Mouse (Mus musculus) lung, postnatal 0 days (tissue): Measurements from ENCODE around the gene Aqp3. TPM values are rescaled to one million over a fixed set of nuclear protein-coding genes. Genes with fewer than 3 reads are reported as not detected.

Source experiments
- ATAC-seq: fragments of 200-750 bp; cut with Nextera tagmentation; 2 replicates; pipeline ENCODE4 v1.8.0; 2017; ENCODE audit warnings: moderate library complexity
- DNase-seq: peaks from one replicate; pipeline ENCODE4 v3.0.0-alpha.2; 2016; ENCODE audit warnings: low spot score
- H3K27ac ChIP-seq: fragments of 300-500 bp; sonication (generic); 2 replicates; pipeline ENCODE4 v1.5.1; 2014; ENCODE audit warnings: antibody characterized with exemption, mild to moderate bottlenecking, low read length, mixed read lengths
- H3K27me3 ChIP-seq: fragments of 300-500 bp; sonication (generic); replicated peaks from 2 replicates; pipeline ENCODE4 v1.6.1; 2014; ENCODE audit warnings: low read length, mixed read lengths; ENCODE audit not compliant: insufficient read depth
- H3K36me3 ChIP-seq: fragments of 300-500 bp; sonication (generic); 2 replicates; pipeline ENCODE4 v1.6.1; 2014; ENCODE audit warnings: low read length, mixed read lengths; ENCODE audit not compliant: insufficient read depth
- H3K4me1 ChIP-seq: fragments of 300-500 bp; sonication (generic); 2 replicates; pipeline ENCODE4 v1.6.1; 2014; ENCODE audit warnings: antibody characterized with exemption, low read depth, low read length, mixed read lengths; ENCODE audit not compliant: insufficient read depth
- H3K4me2 ChIP-seq: fragments of 300-500 bp; sonication (generic); replicated peaks from 2 replicates; pipeline ENCODE4 v1.6.1; 2014; ENCODE audit warnings: low read depth, mild to moderate bottlenecking, low read length, moderate library complexity, mixed read lengths
- H3K4me3 ChIP-seq: fragments of 300-500 bp; sonication (generic); 2 replicates; pipeline ENCODE4 v1.5.1; 2014; ENCODE audit warnings: low read depth, low read length
- H3K9ac ChIP-seq: fragments of 300-500 bp; sonication (generic); replicated peaks from 2 replicates; pipeline ENCODE4 v1.6.1; 2014; ENCODE audit warnings: low read depth, mild to moderate bottlenecking
- H3K9me3 ChIP-seq: fragments of 300-500 bp; sonication (generic); 2 replicates; pipeline ENCODE4 v1.6.1; 2016; ENCODE audit warnings: low read length, mixed read lengths
- CTCF ChIP-seq: IDR thresholded peaks from 2 replicates; pipeline ENCODE4 v1.5.1; 2016; ENCODE audit warnings: antibody characterized with exemption, mild to moderate bottlenecking
- EP300 ChIP-seq: IDR thresholded peaks from 2 replicates; pipeline ENCODE4 v1.6.1; 2016; ENCODE audit warnings: antibody characterized with exemption, mild to moderate bottlenecking, control low read depth
- WGBS: fragments of 180-500 bp; shearing (Covaris S2); extraction: QIAGEN DNeasy Blood & Tissue Kit; methylation state at CpG from one replicate; pipeline ENCODE4 v1.1.7; 2014; 5-methylcytosine and 5-hydroxymethylcytosine counted together
- polyA plus RNA-seq: library from polyadenylated mRNA; unstranded; fragments of >200 nt; fragmentation: Nextera tagmentation; extraction: Ambion mirVana; gene quantifications from 2 replicates; pipeline ENCODE4 v1.2.1, GENCODE M21; 2015

Gene Aqp3
- polyA plus RNA-seq, 1 experiment from 2014 or later: 8.7 TPM

GRCm38 (mm10) chr4:41073008-41073817 is 24.8 kb downstream of the Aqp3 start:
- Histone ChIP-seq H3K4me2 (no peak overlapping the region), H3K27ac (no peak overlapping the region), H3K36me3 (no peaks in the 10 kb centered on the region), H3K4me1 (no peaks in the 10 kb centered on the region), H3K4me3 (no peak overlapping the region), H3K9ac (no peak overlapping the region), H3K27me3 (no peaks in the 10 kb centered on the region), H3K9me3 (no peaks in the 10 kb centered on the region)
- TF ChIP-seq CTCF (no peak), EP300 (no peak)
- 61% methylated on average over 12 of the region's 12 CpGs for WGBS
- no peak for DNase-seq
- ATAC-seq: no peak

- no peaks in the 10 kb centered on the region for H3K27me3 ChIP-seq
- no peak overlapping the region for H3K9ac ChIP-seq
- DNase-seq (no peak), ATAC-seq (no peak)
- H3K4me1 ChIP-seq: no peaks in the 10 kb centered on the region
- no peak overlapping the region for H3K27ac ChIP-seq
- no peak overlapping the region for H3K4me2 ChIP-seq
- no peaks in the 10 kb centered on the region for H3K9me3 ChIP-seq
- WGBS: 70% methylated on average over 14 of the region's 14 CpGs
- no peak for TF ChIP-seq EP300
- no peak for TF ChIP-seq CTCF
- H3K36me3 ChIP-seq: no peaks in the 10 kb centered on the region
- H3K4me3 ChIP-seq: no peak overlapping the region
These were observed 26.2 kb downstream of the Aqp3 start for GRCm38 (mm10) chr4:41071500-41072429.

GRCm38 (mm10) chr4:41065196-41065595 is 32.8 kb downstream of the Aqp3 start:
- Histone ChIP-seq H3K9ac (no peak overlapping the region), H3K9me3 (no peaks in the 10 kb centered on the region), H3K36me3 (no peaks in the 10 kb centered on the region), H3K4me2 (no peak overlapping the region), H3K27me3 (no peaks in the 10 kb centered on the region), H3K27ac (no peak overlapping the region), H3K4me1 (no peaks in the 10 kb centered on the region), H3K4me3 (no peak overlapping the region)
- peak; percentile 25; the same call in 1 of the 2 replicates for ATAC-seq
- DNase-seq: no peak
- WGBS: 70% methylated on average over 4 of the region's 4 CpGs
- no peak for TF ChIP-seq EP300
- no peak for TF ChIP-seq CTCF

GRCm38 (mm10) chr4:41063894-41064673 is 33.9 kb downstream of the Aqp3 start:
- H3K4me3 ChIP-seq: no peak overlapping the region

GRCm38 (mm10) chr4:41063351-41063750 is 34.6 kb downstream of the Aqp3 start:
- no peaks in the 10 kb centered on the region for H3K4me1 ChIP-seq
- DNase-seq (no peak), ATAC-seq (no peak)
- 40% methylated on average over 3 of the region's 3 CpGs for WGBS
- no peak overlapping the region for H3K27ac ChIP-seq
- TF ChIP-seq CTCF (no peak), EP300 (no peak)
- no peak overlapping the region for H3K9ac ChIP-seq
- no peak overlapping the region for H3K4me3 ChIP-seq
- no peaks in the 10 kb centered on the region for H3K9me3 ChIP-seq
- no peak overlapping the region for H3K4me2 ChIP-seq
- H3K27me3 ChIP-seq: no peaks in the 10 kb centered on the region
- H3K36me3 ChIP-seq: no peaks in the 10 kb centered on the region

More at GRCm38 (mm10) chr4:41063894-41064673, 33.9 kb downstream of the Aqp3 start:
- peak; percentile 60 for TF ChIP-seq CTCF
- TF ChIP-seq EP300: no peak
- Histone ChIP-seq H3K27ac (no peak overlapping the region), H3K4me1 (no peaks in the 10 kb centered on the region), H3K9me3 (no peaks in the 10 kb centered on the region), H3K27me3 (no peaks in the 10 kb centered on the region), H3K9ac (no peak overlapping the region), H3K4me2 (peak overlapping the region; percentile 40), H3K36me3 (no peaks in the 10 kb centered on the region)
- WGBS: 16% methylated on average over 16 of the region's 16 CpGs
- ATAC-seq (peak; percentile 43), DNase-seq (no peak)

- no peaks in the 10 kb centered on the region for H3K27me3 ChIP-seq
- H3K4me2 ChIP-seq: no peak overlapping the region
- ATAC-seq (no peak), DNase-seq (no peak)
- WGBS: 47% methylated on average over 6 of the region's 9 CpGs
- H3K36me3 ChIP-seq: no peaks in the 10 kb centered on the region
- no peak for TF ChIP-seq CTCF
- no peak overlapping the region for H3K9ac ChIP-seq
- H3K4me3 ChIP-seq: no peak overlapping the region
- H3K27ac ChIP-seq: no peak overlapping the region
- H3K9me3 ChIP-seq: no peaks in the 10 kb centered on the region
- peaks cover 5% of the 10 kb centered on the region; the same call in 1 of the 2 replicates for H3K4me1 ChIP-seq
These were observed 40.6 kb downstream of the Aqp3 start for GRCm38 (mm10) chr4:41057361-41057760.
